Mouse (Mus musculus) cerebellum, adult 2 months (tissue): ENCODE measurements around the gene Aamp.

Source experiments
- CTCF ChIP-seq: fragments of 200-500 bp; IDR thresholded peaks from 2 replicates; pipeline ENCODE4 v1.5.1; 2011; ENCODE audit warnings: low read depth, mild to moderate bottlenecking, control low read depth, low read length, moderate library complexity, borderline replicate concordance; ENCODE audit not compliant: insufficient read depth
- POLR2A ChIP-seq: fragments of 200-500 bp; IDR thresholded peaks from 2 replicates; pipeline ENCODE4 v1.6.1; 2011; ENCODE audit warnings: low read length, control low read depth, borderline replicate concordance; ENCODE audit not compliant: insufficient read depth

- TF ChIP-seq CTCF (no peak), POLR2A (no peak)
These were observed 7.5 kb downstream of the Aamp start for GRCm38 (mm10) chr1:74277041-74277440.
